Mouse (Mus musculus) gastrocnemius, adult 18-20 months (tissue): ENCODE measurements at regions not wholly inside any gene's neighbourhood (a gene's known extent, or its start where the extent isn't known, plus 50 kb on each side); places are given as distances from the start of the nearest gene placed in this dataset.

Experiments used
- DNase-seq: peaks from one replicate; pipeline ENCODE4 v3.0.0; 2021; ENCODE audit warnings: low spot score

- DNase-seq: no peak
These were observed 91.6 kb downstream of the Nuf2 start for GRCm38 (mm10) chr1:169439621-169440020.

DNA sequence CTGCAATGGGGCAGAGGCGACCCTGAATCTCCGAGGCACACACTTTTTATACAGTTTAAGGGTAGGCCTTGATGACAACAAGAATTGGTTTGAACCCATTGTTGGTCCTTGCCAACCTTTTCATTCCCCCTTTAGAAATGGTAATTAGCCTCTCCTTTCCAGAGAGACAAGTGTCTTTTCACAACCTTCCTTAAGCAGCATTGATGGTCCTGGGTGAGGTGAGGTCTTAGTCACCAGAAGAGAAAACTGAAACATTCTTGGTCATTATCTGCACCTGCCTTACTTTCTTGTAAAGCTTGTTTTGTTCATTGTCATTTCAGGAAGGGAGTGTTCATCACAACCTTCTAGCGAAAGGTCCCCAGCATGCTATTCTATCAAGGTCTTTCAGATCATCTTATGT is 93.3 kb downstream of the Nuf2 start:
- no peak for DNase-seq

- no peak for DNase-seq
These were observed 108.9 kb downstream of the Nuf2 start for GRCm38 (mm10) chr1:169422408-169422807.

DNA sequence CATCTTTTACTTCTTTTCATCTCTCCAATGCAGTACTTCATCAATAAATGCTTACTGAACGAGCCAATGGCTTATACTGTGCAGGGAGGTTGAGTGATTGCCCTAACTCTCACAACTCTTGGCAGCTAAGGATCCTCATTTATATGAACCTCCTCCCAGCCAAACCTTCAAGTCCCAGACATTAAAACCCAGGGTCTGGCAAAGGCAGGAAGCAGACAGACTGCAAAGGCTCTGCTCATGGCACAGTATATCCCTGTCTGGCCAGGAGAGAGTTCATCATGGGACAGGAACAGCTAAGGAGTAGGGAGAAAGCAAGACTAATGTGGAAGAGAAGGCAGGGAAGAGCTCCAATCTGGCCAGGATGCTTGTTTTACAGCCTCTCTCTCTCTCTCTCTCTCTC is 109.6 kb downstream of the Nuf2 start:
- no peak for DNase-seq

DNA sequence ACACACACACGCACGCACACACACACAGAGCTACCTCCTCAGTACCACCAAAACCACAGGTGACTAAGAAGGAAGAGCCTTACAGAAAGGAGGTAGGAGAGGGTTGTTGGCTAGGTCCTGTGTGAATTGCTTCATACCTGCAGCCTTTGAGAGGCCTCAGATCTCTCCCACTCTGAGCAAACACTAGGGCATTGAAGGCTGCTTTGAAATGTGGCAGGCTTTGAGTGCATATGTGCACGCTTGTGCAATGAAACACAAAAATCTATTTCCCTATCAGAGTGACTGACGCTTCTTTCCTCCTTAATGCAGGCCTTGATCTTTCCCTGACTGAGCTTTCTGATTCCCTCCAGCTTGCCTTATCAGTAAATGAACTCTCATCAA is 112.6 kb downstream of the Nuf2 start:
- DNase-seq: no peak

- no peak for DNase-seq
These were observed 113.1 kb downstream of the Nuf2 start for GRCm38 (mm10) chr1:169417979-169418664.

- DNase-seq: no peak
These were observed 114.6 kb downstream of the Nuf2 start for GRCm38 (mm10) chr1:169416701-169417100.

GRCm38 (mm10) chr1:169408120-169408519 is 123.1 kb downstream of the Nuf2 start:
- no peak for DNase-seq

DNA sequence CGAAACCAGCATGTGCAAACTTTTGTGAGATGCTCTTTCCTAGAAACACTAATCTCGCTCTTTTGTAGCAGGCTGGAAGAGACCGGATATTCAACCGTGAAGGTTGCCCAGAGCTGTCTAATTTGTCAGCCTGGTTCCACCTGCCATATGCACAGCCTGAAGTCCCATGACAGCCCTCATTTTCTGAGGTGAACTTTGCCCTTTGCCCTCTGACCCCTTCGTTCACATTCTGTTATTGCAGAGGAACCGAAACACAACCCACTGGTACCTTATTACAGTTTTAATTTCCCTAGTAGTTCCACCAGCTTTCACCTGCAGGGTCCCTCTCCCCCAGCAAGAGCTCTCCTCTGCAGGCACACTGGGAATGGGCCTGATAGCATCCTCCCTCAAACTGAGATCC is 130.4 kb downstream of the Nuf2 start:
- no peak for DNase-seq

GRCm38 (mm10) chr1:169397371-169397770 is 133.9 kb downstream of the Nuf2 start:
- no peak for DNase-seq

DNA sequence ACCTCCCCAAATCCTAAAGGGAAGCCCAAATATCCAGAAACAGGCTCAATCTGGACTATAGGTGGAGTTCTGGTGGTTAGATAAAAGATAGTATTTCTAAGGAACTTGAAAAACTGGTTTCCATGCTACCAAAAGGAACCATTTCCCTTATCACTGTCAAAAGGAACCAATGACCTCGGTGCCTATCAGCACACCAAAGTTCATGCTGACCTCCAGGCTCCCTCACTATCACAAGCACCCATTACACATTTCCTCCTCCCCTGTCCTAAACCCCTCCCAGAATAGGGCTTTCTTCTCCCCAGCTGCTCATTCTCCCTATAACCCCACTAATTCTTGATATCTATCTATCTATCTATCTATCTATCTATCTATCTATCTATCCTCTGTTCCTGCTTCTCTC is 144.2 kb downstream of the Nuf2 start:
- DNase-seq: no peak

DNA sequence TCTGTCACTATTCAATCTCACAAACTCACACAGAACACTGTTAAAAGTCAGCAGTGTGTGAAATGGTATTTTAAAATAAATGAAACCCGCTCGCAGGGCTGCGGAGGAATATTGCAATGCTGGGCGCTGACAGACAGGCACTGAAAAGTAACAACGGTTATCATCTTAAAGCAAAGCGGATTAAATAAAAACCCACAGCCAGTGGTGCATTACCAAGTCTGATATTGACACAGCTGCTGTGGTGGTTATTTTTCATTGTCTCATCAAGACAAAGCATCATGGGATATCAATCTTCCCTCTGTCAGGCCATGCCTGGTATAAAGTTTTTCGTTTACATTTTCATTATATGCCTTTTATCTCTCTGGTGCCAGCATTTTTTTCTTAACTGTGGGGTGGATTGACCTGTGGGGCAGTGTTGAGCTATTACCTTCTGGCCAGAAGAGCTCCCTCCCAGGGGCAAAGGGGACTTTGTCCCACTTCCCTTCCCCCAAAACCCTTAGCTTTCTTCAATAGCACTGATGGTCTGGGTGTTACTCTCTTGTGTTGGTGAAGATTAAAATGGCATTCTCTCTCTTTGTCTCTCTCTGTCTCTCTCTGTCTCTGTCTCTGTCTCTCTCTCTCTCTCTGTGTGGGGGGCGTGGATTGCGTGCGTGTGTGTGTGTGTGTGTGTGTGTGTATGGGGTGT is 145.4 kb downstream of the Nuf2 start:
- no peak for DNase-seq

- no peak for DNase-seq
These were observed 156.6 kb downstream of the Nuf2 start for GRCm38 (mm10) chr1:169374686-169375085.

DNA sequence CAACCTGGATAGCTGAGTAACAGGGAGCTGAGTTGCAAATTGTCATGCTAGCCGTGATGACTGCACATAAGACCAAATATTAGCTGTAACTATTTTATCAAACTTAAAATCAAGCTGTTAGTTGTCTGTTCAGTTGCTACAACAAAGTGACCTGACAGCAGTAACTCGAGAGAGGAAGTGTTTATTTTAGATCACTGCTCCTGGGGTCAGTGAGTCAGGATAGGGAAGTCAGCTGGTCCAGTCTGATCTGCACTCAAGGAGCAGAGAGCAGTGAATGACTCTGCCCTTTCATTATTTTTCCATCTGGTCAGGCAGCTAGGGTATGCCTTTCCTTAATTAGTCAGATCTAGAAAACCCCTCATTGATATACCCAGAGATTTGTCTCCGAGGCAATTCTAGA is 162.5 kb downstream of the Nuf2 start:
- no peak for DNase-seq

- no peak for DNase-seq
These were observed 163.3 kb downstream of the Nuf2 start for GRCm38 (mm10) chr1:169367772-169368501.

DNA sequence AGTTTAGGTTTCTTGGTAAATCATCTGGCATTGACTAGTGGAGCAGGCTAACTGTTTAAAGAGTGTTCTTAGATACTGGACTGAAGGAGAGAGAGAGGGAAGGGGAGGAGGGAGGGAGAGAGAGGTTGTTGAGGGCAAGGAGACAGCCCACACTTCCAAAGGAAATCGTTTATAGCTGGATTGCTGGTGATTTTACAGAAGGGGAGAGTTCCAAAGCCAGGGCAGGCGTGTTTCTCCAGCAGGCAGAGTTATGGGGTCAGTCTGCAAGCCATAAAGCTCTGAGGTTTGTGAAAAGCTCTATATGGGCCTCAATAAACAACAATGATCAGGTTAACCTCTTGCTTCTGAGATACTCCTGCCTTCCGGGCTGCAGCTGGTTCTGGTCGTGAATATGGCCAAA is 163.9 kb downstream of the Nuf2 start:
- no peak for DNase-seq

- no peak for DNase-seq
These were observed 168.7 kb downstream of the Nuf2 start for GRCm38 (mm10) chr1:169362564-169362963.

DNA sequence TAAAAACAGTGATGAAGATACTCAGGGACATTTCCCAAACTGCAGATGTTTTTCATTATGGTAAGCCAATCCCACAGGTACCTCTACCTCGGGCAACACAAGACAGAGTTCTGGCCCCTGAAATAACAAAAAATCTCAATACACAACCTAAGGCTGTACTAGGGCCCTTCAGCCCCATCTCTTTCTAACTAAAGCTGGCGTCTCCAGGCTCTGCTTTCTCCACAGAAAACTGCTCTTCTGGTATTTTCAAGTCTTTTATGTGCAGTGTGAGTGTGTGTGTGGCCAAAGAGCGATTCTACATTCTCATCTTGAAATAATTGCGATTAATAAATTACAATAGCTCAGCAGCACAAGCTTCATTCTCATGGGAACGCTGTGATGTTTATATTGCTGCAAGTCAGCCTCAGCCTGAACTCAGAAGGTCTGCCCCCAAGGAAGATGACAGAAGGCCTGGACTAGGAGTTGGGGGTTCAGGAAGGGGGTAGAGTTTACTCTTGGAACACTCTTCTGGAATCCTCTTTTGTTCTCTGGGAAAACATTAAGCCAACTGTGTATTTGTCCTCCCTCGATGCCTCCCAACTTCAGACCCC is 173.5 kb downstream of the Nuf2 start:
- DNase-seq: no peak

DNA sequence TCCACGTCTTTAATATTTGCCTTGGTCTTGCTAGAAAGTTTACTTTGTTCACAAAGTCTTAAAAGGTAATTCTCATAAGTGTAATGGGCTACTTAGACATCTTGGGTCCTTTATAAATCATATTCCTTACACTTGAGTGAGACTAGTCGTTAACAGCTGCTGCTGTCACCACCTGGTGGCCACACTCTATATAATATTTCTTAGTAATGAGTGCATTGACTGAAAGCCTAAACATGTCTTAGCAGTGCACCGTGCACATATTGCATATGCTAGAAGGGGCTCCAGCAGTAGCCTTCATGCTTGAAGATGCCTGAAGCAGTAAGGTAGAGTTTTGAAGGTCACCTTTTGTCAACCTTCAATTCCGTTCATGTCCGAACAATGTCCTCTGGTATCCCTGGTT is 177.2 kb downstream of the Nuf2 start:
- peak; percentile 4 for DNase-seq

DNA sequence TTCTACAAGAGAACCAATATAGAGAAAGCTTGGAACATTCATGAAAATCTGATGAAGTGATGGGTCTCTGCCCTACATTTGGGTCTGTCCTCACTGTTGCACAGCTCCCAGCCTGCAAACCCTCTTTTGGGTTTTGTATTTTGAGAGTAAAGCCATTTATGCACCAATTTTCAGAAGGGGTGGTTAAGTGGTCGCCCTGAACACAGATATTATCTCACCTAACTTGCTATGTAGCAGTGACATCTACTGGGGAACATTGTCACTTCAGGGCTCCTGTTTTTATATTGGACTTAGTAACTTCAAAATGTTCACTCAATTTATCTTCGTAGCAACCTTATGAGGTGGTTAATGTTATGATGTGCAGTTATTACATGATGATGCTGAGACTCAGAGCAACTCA is 183.6 kb downstream of the Nuf2 start:
- peak; percentile 10 for DNase-seq

DNA sequence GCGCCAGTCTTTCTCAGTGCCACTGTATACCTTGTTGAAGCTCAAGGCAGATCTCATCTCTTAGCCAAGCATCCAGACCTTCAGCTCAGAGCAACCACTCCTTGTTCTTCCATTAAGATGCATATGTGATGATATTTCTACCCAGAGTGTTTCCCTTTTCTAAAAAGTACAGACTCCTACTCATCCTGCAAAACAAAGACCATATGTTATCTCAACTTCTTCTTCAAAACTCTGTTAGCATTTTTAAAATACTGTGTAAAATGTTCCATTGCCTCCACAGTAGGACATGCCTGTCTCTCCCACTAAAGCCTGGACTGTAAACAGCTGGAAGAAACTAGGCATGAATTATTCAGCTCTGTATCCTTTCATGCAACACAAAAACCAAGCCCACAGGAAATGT is 184.4 kb downstream of the Nuf2 start:
- DNase-seq: no peak

DNA sequence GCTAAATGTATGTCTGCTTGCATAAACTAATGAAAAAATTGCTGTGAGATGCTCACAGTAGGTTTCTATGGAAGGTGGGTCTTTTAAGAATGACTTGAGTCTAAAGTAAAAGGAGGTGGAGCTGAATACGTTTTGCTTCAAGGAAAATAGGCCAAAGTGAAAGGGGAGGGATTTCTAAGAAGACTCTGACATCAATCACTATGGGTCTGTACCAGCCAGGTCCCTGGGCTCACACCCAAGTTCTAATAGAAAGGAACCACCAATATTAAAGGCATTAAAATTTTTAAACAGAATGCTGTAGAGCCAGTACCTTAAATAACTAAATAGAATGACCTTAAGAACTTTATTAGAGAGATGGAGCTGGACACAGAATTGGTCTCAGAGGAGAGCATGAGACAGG is 190.1 kb downstream of the Nuf2 start:
- DNase-seq: no peak
